Mouse (Mus musculus): ENCODE data around the gene Commd7. TPM values are rescaled to one million over a fixed set of nuclear protein-coding genes. Genes with fewer than 3 reads are reported as not detected.

Gene Commd7
- polyA plus RNA-seq, 1 experiment, result 16.2 TPM

DNA sequence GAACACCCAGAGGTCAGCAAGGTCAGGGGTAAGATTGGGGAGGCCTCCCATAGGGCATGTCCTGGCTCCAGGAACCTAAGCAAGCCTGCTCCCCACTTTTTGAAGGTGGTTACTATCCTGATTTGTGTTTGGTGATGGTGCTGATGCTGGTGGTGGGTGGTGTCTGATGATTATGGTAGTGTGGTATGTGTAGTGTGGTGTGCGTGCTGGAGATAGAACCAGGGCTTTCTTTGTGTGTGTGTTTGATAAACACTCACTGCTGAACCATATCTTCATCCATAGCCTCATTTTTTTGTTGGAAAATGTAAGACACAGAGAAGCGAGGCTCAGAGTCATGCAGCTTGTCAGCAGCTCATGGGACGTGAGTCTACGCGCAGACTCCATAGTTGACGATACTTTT is 64.0 kb downstream of the Commd7 start:
- H3K27me3 ChIP-seq (ENCODE audit: control insufficient read depth, insufficient read depth, low read length), result no peaks in the 10 kb centered on the region
- no peaks in the 10 kb centered on the region for H3K36me3 ChIP-seq (ENCODE audit: control insufficient read depth, insufficient read depth, low read length)
- no peak for TF ChIP-seq POLR2A (IDR thresholded peaks at IDR 0.05; ENCODE audit: low read depth, low read length)
- no peak for TF ChIP-seq CTCF (IDR thresholded peaks at IDR 0.05; ENCODE audit: extremely low read depth, insufficient read length, insufficient replicate concordance, low read depth, low read length)
- 95% methylated on average over 6 of the region's 6 CpGs for WGBS
- no peak overlapping the region for H3K27ac ChIP-seq (ENCODE audit: insufficient read depth, low read depth, low read length)
- H3K4me3 ChIP-seq (ENCODE audit: low read depth, low read length), result no peak overlapping the region
- no peaks in the 10 kb centered on the region for H3K4me1 ChIP-seq (ENCODE audit: control insufficient read depth, insufficient read depth, insufficient read length, low read length)

DNA sequence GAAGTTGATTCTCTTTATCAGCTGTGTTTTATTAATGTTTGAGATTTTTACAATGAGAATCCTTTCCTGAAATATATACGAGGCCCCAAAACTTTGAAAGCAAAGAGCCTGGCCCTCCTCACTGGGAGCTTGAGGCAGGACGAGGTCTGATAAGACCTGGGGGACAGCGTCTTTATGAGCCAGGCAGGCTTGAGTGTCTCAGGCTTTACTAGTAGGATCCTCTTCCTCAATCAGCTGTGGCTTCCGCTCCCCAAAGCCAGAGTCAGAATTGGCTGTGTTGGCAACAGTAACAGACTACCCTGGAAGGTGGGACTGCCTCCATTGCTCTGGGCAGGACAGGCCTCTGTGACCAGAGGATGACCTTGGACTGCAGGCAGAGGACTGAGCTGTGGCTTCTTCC is 64.6 kb downstream of the Commd7 start:
- TF ChIP-seq CTCF (IDR thresholded peaks at IDR 0.05; ENCODE audit: extremely low read depth, insufficient read length, insufficient replicate concordance, low read depth, low read length) (no peak), POLR2A (IDR thresholded peaks at IDR 0.05; ENCODE audit: low read depth, low read length) (no peak)
- no peak overlapping the region for H3K27ac ChIP-seq (ENCODE audit: insufficient read depth, low read depth, low read length)
- H3K4me3 ChIP-seq (ENCODE audit: low read depth, low read length), result no peak overlapping the region
- no peaks in the 10 kb centered on the region for H3K27me3 ChIP-seq (ENCODE audit: control insufficient read depth, insufficient read depth, low read length)
- WGBS, result 78% methylated on average over 4 of the region's 4 CpGs
- no peaks in the 10 kb centered on the region for H3K36me3 ChIP-seq (ENCODE audit: control insufficient read depth, insufficient read depth, low read length)
- H3K4me1 ChIP-seq (ENCODE audit: control insufficient read depth, insufficient read depth, insufficient read length, low read length), result no peaks in the 10 kb centered on the region

Other genes with a start within 250 kb of the Commd7 start
- gene 4930404H24Rik, start 140.0 kb downstream of the Commd7 start, polyA plus RNA-seq (2012; rRNA removed), result not detected in 2 replicates
- 23.5 and 47.5 TPM in 2 replicates for gene Nol4l, start 102.8 kb downstream of the Commd7 start, polyA plus RNA-seq (2012; rRNA removed)
- 0.61 and 0.98 TPM in 2 replicates for gene Dnmt3b, start 16.7 kb upstream of the Commd7 start, polyA plus RNA-seq (2012; rRNA removed)
- not detected in 2 replicates for gene Dnmt3c, start 63.9 kb upstream of the Commd7 start, polyA plus RNA-seq (2012; rRNA removed)
- 1.5 and 3.8 TPM in 2 replicates for gene Mapre1, start 108.5 kb upstream of the Commd7 start, polyA plus RNA-seq (2012; rRNA removed)
- 0.10 TPM in 1 of 2 replicates, not detected in the other for gene Efcab8, start 147.2 kb upstream of the Commd7 start, polyA plus RNA-seq (2012; rRNA removed)
- gene Sun5, start 238.3 kb upstream of the Commd7 start, polyA plus RNA-seq (2012; rRNA removed), result not detected in 2 replicates
- not detected in 2 replicates for gene Bpifb2, start 242.3 kb upstream of the Commd7 start, polyA plus RNA-seq (2012; rRNA removed)

Measured in small intestine, adult 2 months (tissue).